Mouse (Mus musculus) ES-Bruce4 (cell line): ENCODE measurements at regions not wholly inside any gene's neighbourhood (a gene's known extent, or its start where the extent isn't known, plus 50 kb on each side); places are given as distances from the start of the nearest gene placed in this dataset.

Experiments
- H3K27ac ChIP-seq: 2 replicates; pipeline ENCODE4 v1.5.1; 2012; ENCODE audit warnings: low read length, inconsistent platforms; ENCODE audit not compliant: insufficient read depth
- H3K27me3 ChIP-seq: 2 replicates; pipeline ENCODE4 v1.6.1; 2012; ENCODE audit warnings: mild to moderate bottlenecking, low read length, inconsistent platforms; ENCODE audit not compliant: control insufficient read depth, poor library complexity, insufficient read depth, severe bottlenecking
- H3K36me3 ChIP-seq: 2 replicates; pipeline ENCODE4 v1.6.1; 2012; ENCODE audit warnings: inconsistent platforms, mild to moderate bottlenecking, low read length, moderate library complexity; ENCODE audit not compliant: control insufficient read depth, poor library complexity, insufficient read depth, severe bottlenecking
- H3K4me1 ChIP-seq: one replicate; pipeline ENCODE4 v1.8.1; 2011; ENCODE audit warnings: low read length; ENCODE audit not compliant: control insufficient read depth, insufficient read depth
- H3K4me3 ChIP-seq: 2 replicates; pipeline ENCODE4 v1.5.1; 2011; ENCODE audit warnings: low read depth, mild to moderate bottlenecking, low read length
- H3K9ac ChIP-seq: 2 replicates; pipeline ENCODE4 v1.6.1; 2012; ENCODE audit warnings: low read depth, mild to moderate bottlenecking, inconsistent platforms; ENCODE audit not compliant: poor library complexity, severe bottlenecking
- H3K9me3 ChIP-seq: replicated peaks from 2 replicates; pipeline ENCODE4 v1.6.1; 2012; ENCODE audit warnings: mild to moderate bottlenecking, low read length, inconsistent platforms; ENCODE audit not compliant: control insufficient read depth, poor library complexity, insufficient read depth, severe bottlenecking
- CTCF ChIP-seq: IDR thresholded peaks from one replicate; pipeline ENCODE4 v1.8.1; 2011; ENCODE audit warnings: low read depth, low read length
- EP300 ChIP-seq: IDR thresholded peaks from 2 replicates; pipeline ENCODE4 v1.6.1; 2011; ENCODE audit warnings: low read depth, low read length; ENCODE audit not compliant: insufficient read depth
- POLR2A ChIP-seq: IDR thresholded peaks from one replicate; pipeline ENCODE4 v1.8.1; 2011; ENCODE audit warnings: low read length; ENCODE audit not compliant: insufficient read depth

- Histone ChIP-seq H3K4me3 (no peak overlapping the region), H3K4me1 (peaks cover 3% of the 10 kb centered on the region), H3K9me3 (no peaks in the 10 kb centered on the region), H3K27ac (no peak overlapping the region), H3K9ac (no peak overlapping the region), H3K27me3 (no peaks in the 10 kb centered on the region), H3K36me3 (no peaks in the 10 kb centered on the region)
- TF ChIP-seq CTCF (no peak), POLR2A (no peak), EP300 (no peak)
Observed at GRCm38 (mm10) chr10:21680789-21681188, 87.8 kb downstream of the 1700020N01Rik start.

- Histone ChIP-seq H3K27me3 (no peaks in the 10 kb centered on the region), H3K9me3 (no peaks in the 10 kb centered on the region), H3K4me3 (no peak overlapping the region), H3K36me3 (no peaks in the 10 kb centered on the region), H3K4me1 (peaks cover 3% of the 10 kb centered on the region), H3K9ac (no peak overlapping the region), H3K27ac (no peak overlapping the region)
- TF ChIP-seq POLR2A (no peak), EP300 (no peak), CTCF (no peak)
Observed at GRCm38 (mm10) chr10:21684286-21685013, 91.5 kb downstream of the 1700020N01Rik start.

- peaks cover 3% of the 10 kb centered on the region for H3K4me1 ChIP-seq
- H3K9ac ChIP-seq, result no peak overlapping the region
- H3K36me3 ChIP-seq, result no peaks in the 10 kb centered on the region
- TF ChIP-seq EP300 (no peak), CTCF (no peak), POLR2A (no peak)
- no peak overlapping the region for H3K4me3 ChIP-seq
- H3K9me3 ChIP-seq, result no peaks in the 10 kb centered on the region
- no peak overlapping the region for H3K27ac ChIP-seq
- no peaks in the 10 kb centered on the region for H3K27me3 ChIP-seq
Observed at GRCm38 (mm10) chr10:21685122-21685798, 92.3 kb downstream of the 1700020N01Rik start.

GRCm38 (mm10) chr10:21686060-21686459, 93.1 kb downstream of the 1700020N01Rik start:
- Histone ChIP-seq H3K9me3 (no peaks in the 10 kb centered on the region), H3K27ac (no peak overlapping the region), H3K4me1 (peaks cover 3% of the 10 kb centered on the region), H3K36me3 (no peaks in the 10 kb centered on the region), H3K4me3 (no peak overlapping the region), H3K9ac (no peak overlapping the region), H3K27me3 (no peaks in the 10 kb centered on the region)
- no peak for TF ChIP-seq POLR2A
- no peak for TF ChIP-seq CTCF

GRCm38 (mm10) chr10:21687484-21687883, 94.5 kb downstream of the 1700020N01Rik start:
- H3K4me3 ChIP-seq, result no peak overlapping the region
- H3K4me1 ChIP-seq, result peaks cover 3% of the 10 kb centered on the region
- no peaks in the 10 kb centered on the region for H3K9me3 ChIP-seq
- H3K27me3 ChIP-seq, result no peaks in the 10 kb centered on the region
- no peak overlapping the region for H3K9ac ChIP-seq
- H3K36me3 ChIP-seq, result no peaks in the 10 kb centered on the region
- no peak overlapping the region for H3K27ac ChIP-seq
- TF ChIP-seq EP300 (no peak), CTCF (no peak), POLR2A (no peak)

GRCm38 (mm10) chr10:21688513-21688912, 95.6 kb downstream of the 1700020N01Rik start:
- H3K4me1 ChIP-seq, result peaks cover 3% of the 10 kb centered on the region
- no peak overlapping the region for H3K4me3 ChIP-seq
- H3K36me3 ChIP-seq, result no peaks in the 10 kb centered on the region
- TF ChIP-seq EP300 (no peak), CTCF (no peak), POLR2A (no peak)
- H3K27ac ChIP-seq, result no peak overlapping the region
- no peak overlapping the region for H3K9ac ChIP-seq
- no peaks in the 10 kb centered on the region for H3K27me3 ChIP-seq
- no peaks in the 10 kb centered on the region for H3K9me3 ChIP-seq
